Mouse (Mus musculus): Measurements from ENCODE around the gene Defb29. TPM values are rescaled to one million over a fixed set of nuclear protein-coding genes. Genes with fewer than 3 reads are reported as not detected.

Defb29 gene
- polyA plus RNA-seq, 1 experiment from 2014 or later, result not detected

- no peaks in the 10 kb centered on the region for H3K36me3 ChIP-seq
- H3K9ac ChIP-seq, result no peak overlapping the region
- H3K27me3 ChIP-seq, result no peaks in the 10 kb centered on the region
- no peaks in the 10 kb centered on the region for H3K9me3 ChIP-seq
- no peak overlapping the region for H3K4me2 ChIP-seq
- no peak for ATAC-seq (ENCODE audit: low read depth)
- no peak overlapping the region for H3K4me3 ChIP-seq
- no peaks in the 10 kb centered on the region for H3K4me1 ChIP-seq (replicated peaks)
- 76% methylated on average over 6 of the region's 6 CpGs for WGBS
- H3K27ac ChIP-seq (replicated peaks), result no peak overlapping the region
Observed at GRCm38 (mm10) chr2:152493151-152493550, 46.7 kb downstream of the Defb29 start.

DNA sequence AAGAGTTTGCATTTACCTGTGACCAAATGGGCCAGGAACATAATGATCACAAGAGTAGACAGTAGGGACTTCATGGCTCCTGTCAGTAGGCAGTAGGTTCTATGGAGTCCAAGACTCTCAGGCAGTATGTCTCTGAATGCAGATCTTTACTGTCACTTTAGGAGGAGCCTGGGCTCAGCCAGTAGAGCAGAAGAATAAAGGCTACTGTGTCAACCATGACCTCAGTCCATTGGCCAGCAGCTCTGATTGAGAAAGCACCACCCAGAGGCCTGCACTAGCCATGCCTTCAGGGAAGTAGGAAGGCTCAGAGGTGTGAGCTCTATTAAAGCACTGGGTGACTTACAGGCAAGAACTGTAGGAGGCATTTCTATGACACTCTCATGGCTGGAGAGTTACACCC lies 49.9 kb downstream of the Defb29 start, which contains the start of gene Defb22:
Gene Defb22 (minus strand): TSS at position 101 of the 400 bp plus-strand sequence.
- Histone ChIP-seq H3K4me3 (no peak within 1 kb of the TSS), H3K9me3 (no peaks in the 10 kb centered on the region), H3K9ac (no peak within 1 kb of the TSS), H3K27me3 (no peaks in the 10 kb centered on the region), H3K27ac (replicated peaks) (no peak within 1 kb of the TSS), H3K4me2 (no peak within 1 kb of the TSS), H3K36me3 (no peaks in the 10 kb centered on the region), H3K4me1 (replicated peaks) (no peaks in the 10 kb centered on the region)
- ATAC-seq (ENCODE audit: low read depth), result no peak

Other genes with a start within 250 kb of the Defb29 start
- gene Tbc1d20, start 246.3 kb downstream of the Defb29 start, polyA plus RNA-seq (2015; fragmentation: Nextera tagmentation; extraction: Ambion mirVana), result 31.7 and 34.2 TPM in 2 replicates
- gene Rbck1, start 207.4 kb downstream of the Defb29 start, polyA plus RNA-seq (2015; fragmentation: Nextera tagmentation; extraction: Ambion mirVana), result 92.9 and 93.1 TPM in 2 replicates
- 1.1 and 2.1 TPM in 2 replicates for gene Trib3, start 196.1 kb downstream of the Defb29 start, polyA plus RNA-seq (2015; fragmentation: Nextera tagmentation; extraction: Ambion mirVana)
- gene Nrsn2, start 163.5 kb downstream of the Defb29 start, polyA plus RNA-seq (2015; fragmentation: Nextera tagmentation; extraction: Ambion mirVana), result 30.7 and 32.0 TPM in 2 replicates
- gene Sox12, start 142.0 kb downstream of the Defb29 start, polyA plus RNA-seq (2015; fragmentation: Nextera tagmentation; extraction: Ambion mirVana), result 14.9 and 15.3 TPM in 2 replicates
- 21.5 and 24.5 TPM in 2 replicates for gene Zcchc3, start 125.1 kb downstream of the Defb29 start, polyA plus RNA-seq (2015; fragmentation: Nextera tagmentation; extraction: Ambion mirVana)
- 0.67 and 0.83 TPM in 2 replicates for gene 6820408C15Rik, start 124.5 kb downstream of the Defb29 start, polyA plus RNA-seq (2015; fragmentation: Nextera tagmentation; extraction: Ambion mirVana)
- not detected in 2 replicates for gene Defb23, start 75.5 kb downstream of the Defb29 start, polyA plus RNA-seq (2015; fragmentation: Nextera tagmentation; extraction: Ambion mirVana)
- not detected in 2 replicates for gene Defb20, start 63.0 kb downstream of the Defb29 start, polyA plus RNA-seq (2015; fragmentation: Nextera tagmentation; extraction: Ambion mirVana)
- not detected in 2 replicates for gene Defb22, start 50.0 kb downstream of the Defb29 start, polyA plus RNA-seq (2015; fragmentation: Nextera tagmentation; extraction: Ambion mirVana)
- gene Defb26, start 28.4 kb downstream of the Defb29 start, polyA plus RNA-seq (2015; fragmentation: Nextera tagmentation; extraction: Ambion mirVana), result not detected in 2 replicates
- gene Defb28, start 21.8 kb downstream of the Defb29 start, polyA plus RNA-seq (2015; fragmentation: Nextera tagmentation; extraction: Ambion mirVana), result not detected in 2 replicates
- not detected in 2 replicates for gene Gm17416, start 29.2 kb upstream of the Defb29 start, polyA plus RNA-seq (2015; fragmentation: Nextera tagmentation; extraction: Ambion mirVana)
- gene Defb21, start 32.6 kb upstream of the Defb29 start, polyA plus RNA-seq (2015; fragmentation: Nextera tagmentation; extraction: Ambion mirVana), result not detected in 2 replicates
- gene Defb19, start 40.2 kb upstream of the Defb29 start, polyA plus RNA-seq (2015; fragmentation: Nextera tagmentation; extraction: Ambion mirVana), result not detected in 2 replicates
- not detected in 2 replicates for gene Defb45, start 59.3 kb upstream of the Defb29 start, polyA plus RNA-seq (2015; fragmentation: Nextera tagmentation; extraction: Ambion mirVana)
- gene Defb36, start 64.2 kb upstream of the Defb29 start, polyA plus RNA-seq (2015; fragmentation: Nextera tagmentation; extraction: Ambion mirVana), result not detected in 2 replicates
- not detected in 2 replicates for gene Defb25, start 83.0 kb upstream of the Defb29 start, polyA plus RNA-seq (2015; fragmentation: Nextera tagmentation; extraction: Ambion mirVana)
- 0.32 and 0.72 TPM in 2 replicates for gene Rem1, start 86.9 kb upstream of the Defb29 start, polyA plus RNA-seq (2015; fragmentation: Nextera tagmentation; extraction: Ambion mirVana)
- 149 and 155 TPM in 2 replicates for gene H13, start 129.4 kb upstream of the Defb29 start, polyA plus RNA-seq (2015; fragmentation: Nextera tagmentation; extraction: Ambion mirVana)
- gene Mcts2, start 146.9 kb upstream of the Defb29 start, polyA plus RNA-seq (2015; fragmentation: Nextera tagmentation; extraction: Ambion mirVana), result 45.5 TPM in 2 replicates
- gene Id1, start 196.2 kb upstream of the Defb29 start, polyA plus RNA-seq (2015; fragmentation: Nextera tagmentation; extraction: Ambion mirVana), result 63.6 and 68.2 TPM in 2 replicates
- 4.5 and 4.7 TPM in 2 replicates for gene Cox4i2, start 214.1 kb upstream of the Defb29 start, polyA plus RNA-seq (2015; fragmentation: Nextera tagmentation; extraction: Ambion mirVana)